Mouse (Mus musculus) stomach, postnatal 0 days (tissue): ENCODE measurements around the gene 4930519P11Rik. TPM values are rescaled to one million over a fixed set of nuclear protein-coding genes. Genes with fewer than 3 reads are reported as not detected.
A peak's percentile ranks its signal among the peaks of the same experiment; 100 is the strongest.

Experiments
- ATAC-seq: fragments of 200-750 bp; cut with Nextera tagmentation; 2 replicates; pipeline ENCODE4 v1.8.0; 2017; ENCODE audit not compliant: low FRiP score, low TSS enrichment
- DNase-seq: peaks from one replicate; pipeline ENCODE4 v3.0.0-alpha.2; 2016; ENCODE audit warnings: low spot score
- H3K27ac ChIP-seq: fragments of 300-500 bp; sonication (generic); replicated peaks from 2 replicates; pipeline ENCODE4 v1.5.1; 2014; ENCODE audit warnings: mild to moderate bottlenecking, control low read depth
- H3K27me3 ChIP-seq: fragments of 300-500 bp; sonication (generic); 2 replicates; pipeline ENCODE4 v1.6.1; 2014; ENCODE audit warnings: low read length; ENCODE audit not compliant: control insufficient read depth, insufficient read depth
- H3K36me3 ChIP-seq: fragments of 300-500 bp; sonication (generic); 2 replicates; pipeline ENCODE4 v1.6.1; 2014; ENCODE audit warnings: low read length, mixed read lengths; ENCODE audit not compliant: control insufficient read depth, insufficient read depth
- H3K4me1 ChIP-seq: fragments of 300-500 bp; sonication (generic); replicated peaks from 2 replicates; pipeline ENCODE4 v1.6.1; 2014; ENCODE audit warnings: antibody characterized with exemption; ENCODE audit not compliant: control insufficient read depth, insufficient read depth
- H3K4me2 ChIP-seq: fragments of 300-500 bp; sonication (generic); replicated peaks from 2 replicates; pipeline ENCODE4 v1.6.1; 2014; ENCODE audit warnings: low read depth, mild to moderate bottlenecking, control low read depth, moderate library complexity
- H3K4me3 ChIP-seq: fragments of 300-500 bp; sonication (generic); 2 replicates; pipeline ENCODE4 v1.5.1; 2014; ENCODE audit warnings: low read depth, low read length, control low read depth
- H3K9ac ChIP-seq: fragments of 300-500 bp; sonication (generic); 2 replicates; pipeline ENCODE4 v1.6.1; 2014; ENCODE audit warnings: mild to moderate bottlenecking, low read length, control low read depth, mixed read lengths
- H3K9me3 ChIP-seq: fragments of 300-500 bp; sonication (generic); 2 replicates; pipeline ENCODE4 v1.6.1; 2016; ENCODE audit warnings: low read length; ENCODE audit not compliant: control insufficient read depth
- CTCF ChIP-seq: IDR thresholded peaks from 2 replicates; pipeline ENCODE4 v1.5.1; 2016; ENCODE audit warnings: antibody characterized with exemption, low read depth, mild to moderate bottlenecking, moderate library complexity
- EP300 ChIP-seq: optimal IDR thresholded peaks from 2 replicates; pipeline ENCODE3; 2016; ENCODE audit warnings: antibody characterized with exemption
- WGBS: fragments of 180-500 bp; shearing (Covaris S2); extraction: QIAGEN DNeasy Blood & Tissue Kit; methylation state at CpG from one replicate; pipeline ENCODE4 v1.1.7; 2014; 5-methylcytosine and 5-hydroxymethylcytosine counted together
- polyA plus RNA-seq: library from polyadenylated mRNA; unstranded; fragments of >200 nt; fragmentation: Nextera tagmentation; extraction: Ambion mirVana; gene quantifications from 2 replicates; pipeline ENCODE4 v1.2.1, GENCODE M21; 2015

The 4930519P11Rik gene
- polyA plus RNA-seq, 1 experiment from 2014 or later = 0.28 TPM

DNA sequence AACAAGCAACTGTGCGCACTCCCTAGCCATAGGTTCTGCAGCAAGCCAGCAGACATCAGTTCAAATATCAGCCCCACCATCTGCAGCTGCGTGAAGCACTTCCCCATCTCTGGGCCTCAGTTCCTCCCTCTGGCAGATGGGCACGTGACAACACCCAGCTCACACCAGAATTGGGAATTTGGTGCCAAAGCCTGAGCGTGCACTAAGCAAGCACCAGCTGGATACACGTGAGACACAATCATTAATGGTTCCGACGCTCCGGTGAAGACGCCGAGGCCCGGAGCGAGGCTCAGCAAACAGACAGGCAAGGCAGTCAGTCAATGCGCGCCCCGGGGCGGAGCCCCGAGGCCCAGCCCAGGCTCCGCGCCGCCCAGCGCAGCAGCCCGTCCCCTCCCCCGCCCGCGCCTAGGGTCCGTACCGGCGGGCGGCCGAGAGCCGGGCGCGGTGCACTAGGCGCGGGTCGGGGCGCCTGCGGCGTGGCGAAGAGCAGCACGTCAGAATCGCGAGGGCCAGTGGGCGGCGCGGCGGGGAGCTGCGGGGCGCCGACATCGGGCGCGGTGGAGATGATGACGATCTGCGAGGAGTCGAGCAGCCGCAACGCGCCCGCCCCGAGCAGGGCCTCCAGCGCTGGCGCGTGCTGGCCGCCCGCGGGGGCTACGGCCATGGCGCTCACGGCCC lies 44.0 kb downstream of the 4930519P11Rik start:
- no peak for TF ChIP-seq EP300
- TF ChIP-seq CTCF = no peak
- 0% methylated on average over 46 of the region's 70 CpGs for WGBS
- no peaks in the 10 kb centered on the region for H3K9me3 ChIP-seq
- ATAC-seq (peak; percentile 78), DNase-seq (peak; percentile 74)
- H3K36me3 ChIP-seq = no peaks in the 10 kb centered on the region
- H3K4me1 ChIP-seq = peaks cover 5% of the 10 kb centered on the region
- H3K27me3 ChIP-seq = no peaks in the 10 kb centered on the region
- H3K4me3 ChIP-seq = peak overlapping the region; percentile 70
- H3K9ac ChIP-seq = peak overlapping the region; percentile 65
- H3K4me2 ChIP-seq = peak overlapping the region; percentile 82
- H3K27ac ChIP-seq = peak overlapping the region; percentile 82

- 17% methylated on average over 10 of the region's 10 CpGs for WGBS
- peak; percentile 31 for DNase-seq
- Histone ChIP-seq H3K4me1 (peaks cover 5% of the 10 kb centered on the region), H3K27me3 (no peaks in the 10 kb centered on the region), H3K4me2 (peak overlapping the region; percentile 82), H3K36me3 (no peaks in the 10 kb centered on the region), H3K9ac (peak overlapping the region; percentile 65), H3K9me3 (no peaks in the 10 kb centered on the region), H3K27ac (peak overlapping the region; percentile 82), H3K4me3 (peak overlapping the region; percentile 70)
- TF ChIP-seq CTCF (no peak), EP300 (no peak)
- 0 out of 2 replicates have a peak, but pooled peaks have one; percentile 0 for ATAC-seq
These were observed 44.7 kb downstream of the 4930519P11Rik start for GRCm38 (mm10) chr2:154568329-154569070.

DNA sequence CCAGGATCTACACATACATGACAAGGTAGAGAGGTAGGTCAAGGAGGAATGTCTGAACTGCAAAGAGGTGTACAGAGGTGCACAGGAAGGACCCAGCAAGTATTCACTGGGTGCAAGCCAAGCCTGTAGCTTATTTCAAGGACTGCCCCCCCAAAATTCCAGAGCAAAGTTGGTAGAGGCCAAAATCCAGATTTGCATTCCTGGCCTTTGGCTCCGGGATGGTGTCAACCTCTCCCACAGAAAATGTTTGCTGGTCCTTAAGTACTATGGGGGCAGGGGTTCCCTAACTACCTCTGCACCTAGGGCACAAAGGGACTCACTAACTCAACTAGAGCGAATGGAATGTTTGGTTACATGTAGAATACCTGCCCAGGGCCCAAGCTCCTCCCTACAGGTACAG lies 45.5 kb downstream of the 4930519P11Rik start:
- DNase-seq = no peak
- H3K9me3 ChIP-seq = no peaks in the 10 kb centered on the region
- 62% methylated on average over 2 of the region's 2 CpGs for WGBS
- peak overlapping the region; percentile 12; the same call in 1 of the 2 replicates for H3K4me3 ChIP-seq
- 0 out of 2 replicates have a peak overlapping the region, but pooled peaks have one; percentile 23 for H3K9ac ChIP-seq
- H3K4me2 ChIP-seq = peak overlapping the region; percentile 82
- peak overlapping the region; percentile 45; the same call in 1 of the 2 replicates for H3K27ac ChIP-seq
- H3K27me3 ChIP-seq = no peaks in the 10 kb centered on the region
- H3K4me1 ChIP-seq = peaks cover 5% of the 10 kb centered on the region
- ATAC-seq = no peak
- TF ChIP-seq CTCF = no peak
- no peak for TF ChIP-seq EP300
- no peaks in the 10 kb centered on the region for H3K36me3 ChIP-seq

DNA sequence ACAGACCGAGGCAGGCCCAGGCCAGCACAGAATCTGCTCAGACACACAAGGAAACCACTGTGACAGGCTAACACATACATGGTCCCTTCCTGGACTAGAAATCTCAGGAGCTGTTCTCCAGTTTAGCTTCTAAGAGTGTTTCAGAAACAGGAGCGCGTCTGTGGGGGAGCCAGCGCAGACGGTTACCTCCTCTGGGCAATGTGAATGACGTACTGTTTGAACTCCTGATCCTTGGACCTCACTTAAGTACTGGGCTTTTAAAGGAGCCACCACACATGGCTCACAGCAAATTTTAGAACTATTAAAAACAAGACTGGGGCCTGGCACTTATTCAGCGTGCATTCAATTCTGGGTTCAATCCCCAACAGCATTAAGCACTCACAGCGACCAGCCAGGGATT lies 46.6 kb downstream of the 4930519P11Rik start:
- no peak for DNase-seq
- WGBS = 36% methylated on average over 8 of the region's 8 CpGs
- ATAC-seq = no peak
- TF ChIP-seq CTCF (no peak), EP300 (no peak)
- Histone ChIP-seq H3K27me3 (no peaks in the 10 kb centered on the region), H3K4me1 (peaks cover 5% of the 10 kb centered on the region), H3K36me3 (peaks cover 3% of the 10 kb centered on the region; the same call in 1 of the 2 replicates), H3K9ac (peak overlapping the region; percentile 4; the same call in 1 of the 2 replicates), H3K4me3 (no peak overlapping the region), H3K27ac (no peak overlapping the region), H3K9me3 (no peaks in the 10 kb centered on the region), H3K4me2 (no peak overlapping the region)

DNA sequence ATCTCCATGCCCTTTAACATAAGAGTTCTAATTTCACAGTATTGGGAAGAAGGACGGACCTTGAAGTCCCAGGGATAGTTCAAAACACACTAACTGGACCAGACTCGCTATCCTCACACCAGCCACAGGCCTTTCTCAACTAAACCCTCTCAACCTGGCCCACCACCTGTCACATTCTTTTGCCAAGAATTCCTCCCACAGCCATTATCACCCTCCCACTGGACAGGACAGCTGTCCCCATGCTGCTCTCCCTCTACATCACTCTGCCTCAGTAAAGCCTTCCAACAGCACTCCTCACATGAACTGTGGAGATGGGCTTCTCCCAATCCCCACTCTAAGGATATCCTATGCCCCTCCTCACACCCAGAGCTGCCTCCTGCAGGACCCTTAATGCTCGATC lies 47.7 kb downstream of the 4930519P11Rik start:
- Histone ChIP-seq H3K27ac (no peak overlapping the region), H3K27me3 (no peaks in the 10 kb centered on the region), H3K4me2 (no peak overlapping the region), H3K4me1 (peaks cover 3% of the 10 kb centered on the region; the same call in 1 of the 2 replicates), H3K4me3 (no peak overlapping the region), H3K36me3 (peaks cover 6% of the 10 kb centered on the region; the same call in 1 of the 2 replicates), H3K9ac (no peak overlapping the region), H3K9me3 (no peaks in the 10 kb centered on the region)
- 84% methylated on average over 3 of the region's 3 CpGs for WGBS
- no peak for DNase-seq
- TF ChIP-seq EP300 (no peak), CTCF (no peak)
- no peak for ATAC-seq
